Mouse (Mus musculus) layer of hippocampus, postnatal 36 days (tissue): ENCODE results near the gene Cuedc1. TPM values are rescaled to one million over a fixed set of nuclear protein-coding genes. Genes with fewer than 3 reads are reported as not detected.
A peak's percentile ranks its signal among the peaks of the same experiment; 100 is the strongest.

ENCODE experiments used
- DNase-seq, 2 experiments: peaks; one replicate each; pipeline ENCODE4 v3.0.0; 2022
- total RNA-seq, 2 experiments: library from RNA; stranded (reverse); gene quantifications; 2 replicates each; pipeline ENCODE4 v1.2.3; 2021

Gene Cuedc1
- total RNA-seq, 2 experiments from 2014 or later, result 27.9 to 31.4 TPM

DNA sequence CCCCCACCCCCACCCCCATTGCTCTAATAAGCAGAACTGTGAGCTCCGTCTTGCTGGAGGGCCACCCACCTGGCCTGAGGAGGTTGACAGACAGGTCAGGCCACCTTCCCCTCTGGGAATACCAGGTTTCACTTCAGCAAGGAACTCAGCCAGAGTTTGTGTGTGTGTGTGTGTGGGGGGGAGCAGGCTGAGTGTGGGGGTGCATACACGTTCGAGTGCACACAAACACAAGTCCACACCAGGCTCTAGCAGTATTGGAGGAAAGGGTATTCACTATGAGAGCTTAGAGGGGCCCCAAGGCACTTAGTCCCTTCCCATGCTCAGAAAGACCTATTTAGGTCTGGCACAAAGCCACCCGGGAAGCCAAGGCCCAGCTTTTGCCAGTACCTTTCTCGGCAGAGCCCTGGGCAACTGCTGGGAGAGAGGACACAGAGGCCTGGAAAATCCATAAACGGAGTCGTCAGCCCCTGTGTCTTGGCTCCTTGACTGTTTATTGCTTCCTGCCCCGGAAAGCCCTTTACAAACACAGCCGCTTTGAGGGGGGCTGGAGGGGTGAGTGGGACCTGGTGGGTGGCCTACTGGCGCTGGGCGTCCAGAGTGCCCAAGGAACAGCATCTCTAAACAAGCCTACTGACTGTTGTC lies 50.9 kb downstream of the Cuedc1 start:
- no peak for DNase-seq

DNA sequence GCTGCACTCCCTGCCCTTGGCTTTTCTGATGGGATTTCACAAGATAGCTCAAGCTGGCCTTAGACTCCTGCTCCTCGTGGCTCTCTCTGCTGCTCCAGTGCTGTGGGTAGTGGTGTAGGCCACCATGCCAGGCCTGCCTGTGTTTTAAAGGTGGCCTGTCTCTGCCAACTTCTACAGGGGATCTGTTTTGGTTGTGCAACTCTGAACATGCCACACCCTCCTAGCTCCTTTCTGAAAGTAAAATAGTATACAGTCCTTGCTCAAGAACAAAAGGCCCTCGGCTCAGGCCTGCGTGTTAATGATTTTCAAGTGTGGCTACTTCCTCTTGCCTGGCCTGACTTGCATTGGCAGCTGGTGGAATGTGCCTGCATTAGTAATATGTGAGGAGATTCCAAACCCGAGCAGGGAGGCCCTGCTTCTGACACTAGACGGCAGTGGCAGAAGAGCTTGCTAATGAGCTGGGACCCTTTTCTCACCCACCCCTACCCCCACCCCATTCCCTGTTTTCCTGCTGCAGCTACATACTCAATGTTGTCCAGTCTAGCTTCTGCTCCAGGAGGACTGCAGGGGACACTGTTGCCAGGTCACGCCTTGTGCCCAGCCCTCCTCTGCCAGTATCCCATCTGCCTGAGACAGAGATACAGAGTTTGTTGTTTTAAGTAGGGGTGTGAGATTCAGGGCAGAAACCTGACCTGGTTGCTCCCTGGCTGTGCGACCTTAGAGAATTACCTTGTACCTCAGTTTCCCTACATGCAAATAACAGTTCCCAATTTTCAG lies 53.7 kb downstream of the Cuedc1 start:
- no peak for DNase-seq

DNA sequence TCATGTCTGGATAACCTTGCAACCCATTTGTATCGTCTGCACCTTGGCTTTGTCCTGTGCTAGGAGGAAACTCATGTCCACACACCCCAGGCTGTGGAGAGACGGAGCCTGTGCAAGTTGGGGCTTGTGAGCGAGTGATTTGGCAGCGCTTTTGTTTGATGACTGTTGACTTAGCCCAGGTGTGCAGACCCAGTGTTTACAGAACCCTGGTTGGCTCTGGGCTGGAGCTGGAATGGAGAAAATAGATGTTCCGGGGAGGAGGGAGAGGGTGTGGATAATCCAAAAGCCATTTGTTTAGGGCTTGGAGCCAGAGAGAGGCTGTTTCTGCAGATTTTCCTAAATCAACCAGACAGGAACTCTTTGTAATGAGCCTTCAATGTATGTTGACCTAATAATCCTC lies 56.0 kb downstream of the Cuedc1 start:
- DNase-seq, result no peak

DNA sequence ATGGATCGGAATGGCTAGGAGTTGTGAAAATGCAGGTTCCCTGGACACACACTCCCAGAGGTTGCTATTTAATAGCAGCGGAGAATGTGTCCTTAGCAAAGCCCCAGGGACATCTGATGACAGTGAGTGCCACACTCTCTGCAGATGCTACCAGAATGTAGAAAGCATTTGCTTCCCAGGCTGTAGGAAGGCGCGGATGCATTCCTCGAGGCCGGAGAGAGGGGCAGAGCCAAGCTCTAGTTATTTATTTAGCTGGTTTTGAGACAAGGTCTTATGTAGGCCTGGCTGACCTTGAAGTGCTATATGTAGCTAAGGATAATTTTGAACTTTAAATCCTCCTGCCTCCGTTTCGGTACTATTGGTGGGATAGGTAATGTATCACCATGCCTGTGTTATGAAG lies 56.6 kb downstream of the Cuedc1 start:
- DNase-seq, result no peak

GRCm38 (mm10) chr11:88155451-88155850 lies 57.6 kb downstream of the Cuedc1 start:
- peak in 1 of 2 experiments; percentile 52 for DNase-seq

GRCm38 (mm10) chr11:88155998-88156397 lies 58.1 kb downstream of the Cuedc1 start:
- DNase-seq, result no peak

- DNase-seq, result no peak
Measured at GRCm38 (mm10) chr11:88156403-88156802, 58.5 kb downstream of the Cuedc1 start.

GRCm38 (mm10) chr11:88158842-88159246 lies 61.0 kb downstream of the Cuedc1 start:
- no peak for DNase-seq

- DNase-seq, result no peak
Measured at GRCm38 (mm10) chr11:88159389-88159788, 61.5 kb downstream of the Cuedc1 start.

- DNase-seq, result no peak
Measured at GRCm38 (mm10) chr11:88160316-88160715, 62.5 kb downstream of the Cuedc1 start.

GRCm38 (mm10) chr11:88161051-88161581 lies 63.3 kb downstream of the Cuedc1 start:
- peak in 1 of 2 experiments; percentile 46 for DNase-seq

GRCm38 (mm10) chr11:88161651-88162362 lies 63.9 kb downstream of the Cuedc1 start:
- DNase-seq, result peak; percentile 76 to 80

DNA sequence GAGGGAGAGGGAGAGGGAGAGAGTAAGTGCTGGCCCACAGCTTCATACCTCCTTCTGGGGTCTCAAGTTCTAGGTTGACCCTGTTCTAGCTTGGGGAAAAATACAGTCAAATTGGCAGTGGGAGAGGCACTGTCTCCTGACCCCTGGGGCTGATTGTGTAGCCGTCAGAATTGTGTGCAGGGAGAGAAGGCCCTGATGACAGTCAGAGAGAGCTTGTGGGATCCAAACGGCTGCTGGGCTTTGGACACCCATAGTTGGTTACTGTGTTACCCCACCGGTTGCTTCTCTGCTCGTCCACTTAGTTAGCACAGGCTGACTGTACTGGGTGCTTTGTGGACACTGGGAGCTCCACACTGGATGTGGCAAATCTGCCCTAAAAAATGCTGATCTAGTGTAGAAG lies 64.9 kb downstream of the Cuedc1 start:
- no peak for DNase-seq

DNA sequence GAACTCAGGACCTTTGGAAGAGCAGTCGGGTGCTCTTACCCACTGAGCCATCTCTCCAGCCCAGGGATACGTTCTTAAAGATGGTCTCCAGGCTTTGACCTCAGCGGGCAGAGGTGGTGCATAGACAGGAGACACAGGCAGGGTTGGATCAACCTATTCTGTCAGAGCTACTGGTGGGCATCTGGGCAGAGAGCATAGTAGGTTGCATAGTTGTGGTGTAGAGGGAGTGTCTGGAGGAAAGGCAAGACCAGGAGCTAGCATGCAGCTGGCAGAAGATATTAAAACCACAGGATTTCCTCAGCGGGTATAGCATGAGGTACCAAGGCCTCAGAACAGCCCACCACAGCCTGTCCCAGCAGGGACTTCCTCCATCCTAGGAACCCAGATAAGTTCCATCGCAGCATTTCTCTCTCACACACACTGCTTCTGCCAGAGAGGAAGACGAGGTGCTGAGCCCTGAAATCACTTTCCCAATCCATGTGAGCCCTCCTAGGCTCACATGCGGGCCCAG lies 66.4 kb downstream of the Cuedc1 start:
- DNase-seq, result no peak

- DNase-seq, result no peak
Measured at GRCm38 (mm10) chr11:88164801-88165377, 67.0 kb downstream of the Cuedc1 start.

DNA sequence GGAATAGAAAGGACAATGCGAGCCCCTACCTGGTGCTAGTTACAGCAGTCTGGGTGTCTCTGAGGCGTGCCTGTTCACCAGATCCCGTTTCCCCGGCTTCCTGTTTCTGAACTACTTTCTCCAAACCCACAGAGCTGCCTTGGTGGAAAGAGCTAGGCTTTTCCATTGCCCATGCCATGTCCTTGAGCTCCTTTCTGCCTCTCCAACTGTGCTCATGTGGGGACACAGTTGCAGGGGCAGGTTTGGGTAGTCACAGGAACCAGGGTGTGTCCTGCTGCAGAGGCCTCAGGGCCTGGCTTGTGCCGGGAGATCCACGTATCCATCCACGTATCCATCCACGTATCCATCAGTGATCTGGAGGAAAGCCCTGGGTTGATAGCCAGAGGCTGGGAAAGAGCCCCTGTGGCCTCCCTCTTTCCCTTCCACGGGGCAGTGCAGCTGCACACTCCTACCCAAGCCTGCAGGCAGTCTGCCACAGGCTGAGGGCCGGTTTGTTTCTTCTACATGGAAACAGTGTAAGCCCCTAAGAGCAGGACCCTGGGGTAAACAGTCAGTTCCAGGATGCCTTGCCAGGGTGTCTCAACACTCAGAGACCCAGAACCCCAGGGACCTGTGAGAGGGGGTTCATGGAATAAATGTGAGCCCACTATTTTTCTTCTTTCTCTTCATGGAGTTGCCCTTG lies 68.0 kb downstream of the Cuedc1 start:
- DNase-seq, result no peak

DNA sequence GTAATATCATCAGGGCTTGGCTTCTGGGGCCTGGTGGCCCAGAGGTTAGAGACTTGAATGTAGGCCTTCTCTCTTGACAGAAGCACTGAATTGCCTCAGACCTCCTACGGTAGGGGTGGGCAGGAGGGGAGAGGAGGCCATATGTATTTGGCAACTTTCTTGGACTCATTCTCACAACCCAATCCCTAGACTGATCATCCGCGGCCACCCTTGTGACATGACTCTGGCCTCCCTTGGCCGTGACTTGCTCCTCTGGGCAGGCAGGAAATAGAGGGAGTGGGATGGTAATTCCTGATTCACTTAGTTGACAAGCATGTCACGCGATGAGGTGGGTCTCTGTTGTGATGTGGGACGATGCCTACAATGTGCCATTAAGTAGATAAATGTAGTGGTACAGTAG lies 68.6 kb downstream of the Cuedc1 start:
- DNase-seq, result no peak

DNA sequence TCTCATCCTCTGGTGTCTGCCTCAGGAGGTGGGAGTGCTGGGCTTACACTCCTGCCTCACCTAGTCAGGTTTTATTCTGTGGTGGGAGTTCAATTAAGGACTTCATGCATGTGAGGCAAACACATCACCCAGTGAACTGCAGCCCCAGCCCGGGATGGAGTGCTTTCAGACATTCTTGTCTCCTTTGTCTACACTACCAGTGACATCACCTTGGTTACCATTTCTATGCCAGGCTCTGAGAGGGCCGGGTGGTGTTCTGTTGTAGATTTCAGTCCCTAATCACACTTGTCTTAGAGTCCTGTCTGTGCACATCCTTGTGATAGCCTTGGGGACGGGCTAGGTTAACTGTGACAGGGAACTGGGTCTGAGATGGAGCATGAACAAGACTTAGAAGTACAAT lies 70.8 kb downstream of the Cuedc1 start:
- no peak for DNase-seq

DNA sequence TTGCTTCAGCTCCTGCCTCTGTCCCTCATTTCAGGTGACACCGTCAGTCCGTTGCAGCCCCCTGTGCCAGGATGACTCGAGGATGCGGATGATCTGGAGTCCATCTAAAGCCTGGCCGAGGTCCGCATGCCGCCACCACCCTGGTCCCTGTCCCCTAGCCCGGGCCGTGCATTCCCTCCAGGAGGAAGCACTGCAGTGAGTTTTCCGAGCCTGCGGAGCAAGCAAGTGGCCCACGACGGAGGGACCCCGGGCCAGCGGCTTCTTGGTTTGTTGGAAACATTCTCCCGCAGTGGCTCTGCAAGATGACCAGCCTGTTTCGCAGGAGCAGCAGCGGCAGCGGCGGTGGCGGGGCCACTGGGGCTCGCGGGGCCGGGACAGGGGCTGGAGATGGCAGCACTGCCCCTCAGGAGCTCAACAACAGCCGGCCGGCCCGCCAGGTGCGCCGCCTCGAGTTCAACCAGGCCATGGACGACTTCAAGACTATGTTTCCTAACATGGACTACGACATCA lies 71.7 kb downstream of the Cuedc1 start:
- no peak for DNase-seq

DNA sequence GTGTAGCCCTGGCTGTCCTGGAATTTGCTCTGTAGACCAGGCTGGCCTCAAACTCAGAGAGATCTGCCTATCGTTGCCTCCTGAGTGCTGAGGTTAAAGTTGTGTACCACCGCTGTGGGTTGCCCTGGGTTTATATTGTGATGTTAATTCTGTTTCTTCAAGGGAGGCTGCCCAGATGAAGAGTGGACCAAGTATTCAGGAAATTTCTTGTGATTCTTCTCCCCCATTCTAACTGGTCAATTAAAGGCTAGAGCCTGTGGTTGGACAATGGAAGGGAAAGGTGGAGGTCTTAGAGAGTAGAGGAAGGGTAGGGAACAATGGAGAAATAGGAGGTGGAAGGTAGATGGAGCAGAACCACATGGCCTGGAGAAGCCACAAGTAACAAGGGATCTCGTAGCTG lies 72.7 kb downstream of the Cuedc1 start:
- no peak for DNase-seq

- DNase-seq, result no peak
Measured at GRCm38 (mm10) chr11:88171876-88172442, 74.1 kb downstream of the Cuedc1 start.
